Mouse (Mus musculus) urinary bladder, postnatal 4 days (tissue): ENCODE measurements around the gene Ush2a.
A peak's percentile ranks its signal among the peaks of the same experiment; 100 is the strongest.

Experiments used
- DNase-seq, 2 experiments: peaks; one replicate each; pipeline ENCODE4 v3.0.0; 2021 to 2022; ENCODE audit warnings: low spot score in 2 of 2

Gene Ush2a

GRCm38 (mm10) chr1:188387321-188387720, 125.5 kb downstream of the Ush2a start:
- DNase-seq, result no peak

- DNase-seq, result no peak
These were observed 126.1 kb downstream of the Ush2a start for GRCm38 (mm10) chr1:188387820-188388471.

- DNase-seq, result no peak
These were observed 128.3 kb downstream of the Ush2a start for GRCm38 (mm10) chr1:188390080-188390479.

GRCm38 (mm10) chr1:188407176-188407575, 145.4 kb downstream of the Ush2a start:
- no peak for DNase-seq

- no peak for DNase-seq
These were observed 146.0 kb downstream of the Ush2a start for GRCm38 (mm10) chr1:188407613-188408386.

- DNase-seq, result no peak
These were observed 148.7 kb downstream of the Ush2a start for GRCm38 (mm10) chr1:188410547-188410946.

GRCm38 (mm10) chr1:188420543-188420942, 158.7 kb downstream of the Ush2a start:
- no peak for DNase-seq

- DNase-seq, result no peak
These were observed 166.3 kb downstream of the Ush2a start for GRCm38 (mm10) chr1:188428172-188428571.

GRCm38 (mm10) chr1:188430689-188431088, 168.9 kb downstream of the Ush2a start:
- DNase-seq, result no peak

- DNase-seq, result no peak
These were observed 186.1 kb downstream of the Ush2a start for GRCm38 (mm10) chr1:188447964-188448363.

- DNase-seq, result no peak
These were observed 194.8 kb downstream of the Ush2a start for GRCm38 (mm10) chr1:188456466-188457175.

GRCm38 (mm10) chr1:188457221-188458008, 195.6 kb downstream of the Ush2a start:
- DNase-seq, result no peak

- no peak for DNase-seq
These were observed 199.4 kb downstream of the Ush2a start for GRCm38 (mm10) chr1:188461203-188461602.

GRCm38 (mm10) chr1:188464653-188465052, 202.8 kb downstream of the Ush2a start:
- DNase-seq, result no peak

GRCm38 (mm10) chr1:188468371-188468783, 206.6 kb downstream of the Ush2a start:
- peak in 1 of 2 experiments; percentile 42 for DNase-seq

- no peak for DNase-seq
These were observed 243.1 kb downstream of the Ush2a start for GRCm38 (mm10) chr1:188504958-188505357.

GRCm38 (mm10) chr1:188518792-188519191, 257.0 kb downstream of the Ush2a start:
- DNase-seq, result no peak

GRCm38 (mm10) chr1:188527451-188527850, 265.6 kb downstream of the Ush2a start:
- no peak for DNase-seq

GRCm38 (mm10) chr1:188529606-188530131, 267.8 kb downstream of the Ush2a start:
- no peak for DNase-seq

GRCm38 (mm10) chr1:188537021-188537420, 275.2 kb downstream of the Ush2a start:
- DNase-seq, result no peak

- no peak for DNase-seq
These were observed 277.8 kb downstream of the Ush2a start for GRCm38 (mm10) chr1:188539621-188540020.
